Mouse (Mus musculus): ENCODE results near the gene Capg.

The Capg gene

GRCm38 (mm10) chr6:72544283-72544987 is at the start of gene Capg:
Capg (plus strand) TSS chr6:72544391.
- no peak for DNase-seq (ENCODE audit: low read depth, low spot score)

- DNase-seq (ENCODE audit: low read depth, low spot score): no peak
These were observed 45.2 kb upstream of the Capg start for GRCm38 (mm10) chr6:72498950-72499349.

GRCm38 (mm10) chr6:72503309-72503708 is 40.9 kb upstream of the Capg start:
- no peak for DNase-seq (ENCODE audit: low read depth, low spot score)

DNA sequence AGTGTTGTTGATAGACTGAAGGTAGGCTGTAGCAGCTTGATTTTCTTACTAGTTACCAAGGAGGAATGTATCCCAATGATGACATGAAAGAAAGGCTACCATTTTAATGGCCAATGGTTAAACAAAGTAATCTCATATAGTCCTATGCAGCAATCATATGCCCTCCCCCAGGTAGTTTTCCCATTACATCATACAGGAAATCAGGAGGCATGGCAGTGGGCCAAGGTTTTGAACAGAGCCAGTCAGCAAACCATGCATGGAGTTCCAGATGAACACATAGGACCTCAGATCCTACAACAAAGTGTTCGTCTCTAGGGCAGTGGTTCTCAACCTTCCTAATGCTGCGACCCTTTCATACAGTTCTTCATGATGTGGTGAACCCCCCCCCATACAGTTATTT is 40.3 kb upstream of the Capg start:
- DNase-seq (ENCODE audit: low read depth, low spot score): no peak

DNA sequence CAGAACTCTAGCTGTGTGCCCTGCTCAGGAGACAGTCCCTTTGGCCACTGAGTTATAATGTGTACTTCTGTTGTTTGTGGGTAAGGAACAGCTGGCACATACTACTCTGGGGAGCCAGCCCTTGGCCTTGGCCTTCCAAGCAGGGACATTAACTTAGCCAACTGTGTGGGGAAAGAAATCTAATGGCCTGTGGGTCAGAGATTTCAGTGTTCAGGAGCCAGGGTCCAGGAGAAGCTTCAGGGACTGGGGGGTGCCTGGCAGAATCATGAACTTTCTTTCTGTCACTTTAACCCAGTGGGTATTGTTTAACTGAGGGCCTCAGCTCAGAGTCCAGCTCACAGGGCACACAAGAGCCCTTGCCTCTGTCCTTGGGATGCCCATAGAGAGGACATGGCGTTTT is 38.1 kb upstream of the Capg start:
- no peak for DNase-seq (ENCODE audit: low read depth, low spot score)

DNA sequence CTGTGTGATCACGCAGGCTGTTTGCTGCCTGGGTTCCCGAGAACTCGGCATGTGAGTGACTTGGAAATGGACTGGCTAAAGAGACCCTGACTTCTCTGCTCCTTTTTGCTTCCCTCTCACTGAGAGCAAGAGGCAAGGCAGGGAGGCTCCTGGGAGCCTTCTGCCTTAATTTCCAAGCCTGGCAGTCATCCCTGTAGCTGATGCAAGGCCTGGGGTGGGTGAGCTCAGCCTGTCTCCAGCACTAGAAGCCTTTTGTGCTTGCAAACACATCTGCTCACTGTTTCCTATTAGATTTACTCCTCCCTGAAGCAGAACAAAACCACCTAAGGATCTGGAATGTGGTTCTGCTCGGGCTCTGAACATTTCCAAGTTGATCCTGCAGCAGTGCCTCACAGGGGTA is 35.6 kb upstream of the Capg start:
- no peak for DNase-seq (ENCODE audit: low read depth, low spot score)

DNA sequence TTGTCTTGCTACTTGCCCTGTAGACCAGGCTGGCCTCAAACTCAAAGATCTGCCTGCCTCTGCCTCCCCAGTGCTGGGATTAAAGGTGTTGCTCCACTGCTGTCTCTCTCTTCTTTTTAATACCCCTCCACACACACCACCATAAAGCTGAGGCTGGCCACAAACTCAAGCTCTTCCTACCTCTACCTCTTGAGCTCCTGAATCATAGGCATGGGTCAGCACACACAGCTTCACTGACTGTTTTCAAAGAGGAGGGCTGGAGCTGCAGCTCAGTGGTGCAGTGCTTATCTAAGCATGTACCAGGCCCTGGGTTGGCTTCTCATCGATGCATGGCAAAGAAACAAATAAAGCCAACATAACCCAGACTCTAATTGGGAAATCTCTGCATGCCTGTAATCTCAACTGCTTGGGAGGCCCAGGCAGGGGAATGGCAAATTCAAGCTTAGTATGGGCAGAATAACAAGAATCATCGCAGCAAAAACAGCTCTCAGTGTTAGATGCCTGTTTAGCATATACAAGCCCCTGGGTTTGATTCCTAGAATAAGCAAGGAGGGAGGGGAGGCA is 34.2 kb upstream of the Capg start:
- no peak for DNase-seq (ENCODE audit: low read depth, low spot score)

DNA sequence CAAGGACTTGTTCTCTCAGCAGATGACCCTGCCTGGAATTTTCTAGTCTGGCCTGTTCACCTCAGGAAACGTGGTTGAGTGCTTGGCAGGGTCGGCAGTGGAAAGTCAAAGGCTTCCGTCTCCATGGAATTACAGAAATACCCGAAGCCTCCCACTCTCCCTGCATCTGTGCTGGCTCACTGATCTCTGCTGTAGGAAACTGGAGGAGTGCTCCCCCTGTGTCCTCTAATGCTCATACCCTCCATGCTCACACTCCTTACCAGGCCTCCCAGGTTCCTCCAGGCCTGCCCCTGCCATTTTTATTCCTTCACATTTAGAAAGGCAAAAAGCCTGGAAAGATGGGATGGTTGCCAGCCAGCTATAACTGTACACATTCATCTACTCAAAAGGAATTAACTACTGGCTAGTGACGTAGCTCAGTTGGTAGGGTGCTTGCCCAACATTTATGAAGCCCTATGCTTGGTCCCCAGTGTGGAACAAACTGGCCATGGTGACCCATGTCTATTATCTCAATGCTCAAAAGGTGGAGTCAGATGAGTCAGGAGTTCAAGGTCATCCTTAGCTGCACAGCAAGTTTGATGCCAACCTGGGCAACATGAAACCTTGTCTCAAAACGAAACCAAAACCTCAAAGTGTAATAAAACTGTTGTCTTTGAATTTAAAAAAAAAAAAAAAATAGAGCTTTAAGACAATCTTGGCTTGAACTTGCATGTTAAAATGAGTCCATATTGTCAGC is 33.3 kb upstream of the Capg start:
- no peak for DNase-seq (ENCODE audit: low read depth, low spot score)

DNA sequence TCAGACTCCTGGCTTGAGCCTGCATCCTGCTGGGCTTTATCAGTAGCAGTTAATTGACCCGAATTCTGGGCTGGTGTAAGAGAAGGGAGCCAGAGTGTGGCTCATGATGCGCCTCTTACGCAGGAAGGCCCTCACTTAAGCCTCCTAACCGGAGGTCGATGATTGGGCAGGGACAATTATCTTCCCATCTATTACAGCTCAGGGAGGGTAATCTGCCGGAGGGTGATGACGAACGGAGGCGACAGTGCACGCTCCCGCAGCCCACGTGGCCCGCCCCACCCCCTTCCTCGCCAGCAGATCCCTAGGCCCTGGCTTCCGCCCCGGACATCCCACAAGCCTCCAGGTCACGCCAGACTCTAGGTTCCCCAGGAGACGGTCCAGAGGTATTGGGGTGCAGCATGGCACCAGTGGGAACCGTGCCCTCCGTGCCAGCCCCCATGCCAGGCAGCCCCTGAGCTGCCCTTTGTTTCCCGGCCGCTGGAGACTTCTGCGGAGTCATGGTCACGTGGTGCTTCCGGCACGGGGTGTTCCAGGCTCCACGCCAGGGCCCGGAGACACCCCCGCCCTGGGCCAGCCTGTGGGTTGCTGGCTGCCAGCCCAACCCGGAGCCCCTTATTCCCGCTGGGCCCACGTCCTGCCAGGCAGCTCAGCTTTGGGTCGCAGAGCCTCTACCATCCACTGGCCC is 31.7 kb upstream of the Capg start:
- DNase-seq (ENCODE audit: low read depth, low spot score): peak; percentile 40

DNA sequence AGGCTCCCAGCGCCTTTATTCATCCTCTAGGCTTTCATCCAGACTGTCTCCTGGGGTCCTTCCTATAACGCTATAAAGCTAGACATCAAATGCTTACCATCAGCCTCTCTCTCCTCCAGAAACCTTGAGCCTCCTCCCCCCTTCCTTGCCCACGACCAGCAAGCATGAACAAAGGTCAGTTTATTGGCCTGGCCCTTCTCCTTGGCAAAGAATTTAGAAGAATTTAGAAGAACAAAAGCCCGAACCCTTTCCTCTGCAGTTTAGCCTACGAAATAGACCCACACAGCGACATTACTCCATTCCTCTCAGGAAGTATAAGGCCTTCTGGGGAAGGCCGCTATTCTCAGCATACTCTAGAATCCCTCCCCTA is 31.1 kb upstream of the Capg start:
- no peak for DNase-seq (ENCODE audit: low read depth, low spot score)

DNA sequence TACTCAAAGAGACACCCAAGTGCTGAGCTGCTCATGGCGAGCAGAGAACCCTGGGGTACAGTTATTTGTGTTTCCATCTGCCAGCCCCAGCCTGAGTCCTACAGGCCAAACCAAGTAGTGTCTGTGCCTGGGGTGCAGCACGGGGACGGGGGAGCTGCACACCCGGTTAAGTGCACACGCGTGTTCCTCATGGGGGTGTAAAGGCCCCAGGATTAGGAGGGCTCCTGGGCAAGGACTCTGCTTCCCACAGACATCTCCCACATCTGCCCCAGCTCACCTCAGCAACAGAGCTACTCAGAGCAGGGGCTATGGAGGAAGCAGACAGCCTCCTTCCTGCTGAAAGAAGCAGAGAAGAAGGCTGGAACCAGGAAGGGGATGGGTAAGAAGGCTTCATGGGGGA is 28.5 kb upstream of the Capg start:
- DNase-seq (ENCODE audit: low read depth, low spot score): no peak

DNA sequence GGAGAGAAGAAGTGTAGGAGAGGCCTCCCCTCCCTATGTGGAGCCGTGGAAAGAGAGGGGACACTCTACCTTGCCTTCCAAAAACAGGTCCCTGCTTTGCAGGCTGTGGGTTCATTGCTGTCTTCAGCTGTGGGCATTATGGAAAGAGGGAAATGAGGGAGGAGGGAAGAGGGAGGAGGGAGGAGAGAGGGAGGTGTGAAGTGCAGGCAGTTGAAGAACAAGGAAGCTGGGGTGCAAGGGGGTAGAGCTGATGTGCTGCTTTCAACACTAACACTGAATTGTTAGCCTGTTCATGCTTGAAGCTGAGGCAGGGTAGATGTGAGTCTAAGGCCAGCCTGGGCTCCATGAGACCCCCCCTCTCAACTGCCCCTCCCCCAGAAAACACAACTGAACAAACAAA is 25.3 kb upstream of the Capg start:
- DNase-seq (ENCODE audit: low read depth, low spot score): no peak

GRCm38 (mm10) chr6:72519303-72519702 is 24.9 kb upstream of the Capg start:
- DNase-seq (ENCODE audit: low read depth, low spot score): no peak

DNA sequence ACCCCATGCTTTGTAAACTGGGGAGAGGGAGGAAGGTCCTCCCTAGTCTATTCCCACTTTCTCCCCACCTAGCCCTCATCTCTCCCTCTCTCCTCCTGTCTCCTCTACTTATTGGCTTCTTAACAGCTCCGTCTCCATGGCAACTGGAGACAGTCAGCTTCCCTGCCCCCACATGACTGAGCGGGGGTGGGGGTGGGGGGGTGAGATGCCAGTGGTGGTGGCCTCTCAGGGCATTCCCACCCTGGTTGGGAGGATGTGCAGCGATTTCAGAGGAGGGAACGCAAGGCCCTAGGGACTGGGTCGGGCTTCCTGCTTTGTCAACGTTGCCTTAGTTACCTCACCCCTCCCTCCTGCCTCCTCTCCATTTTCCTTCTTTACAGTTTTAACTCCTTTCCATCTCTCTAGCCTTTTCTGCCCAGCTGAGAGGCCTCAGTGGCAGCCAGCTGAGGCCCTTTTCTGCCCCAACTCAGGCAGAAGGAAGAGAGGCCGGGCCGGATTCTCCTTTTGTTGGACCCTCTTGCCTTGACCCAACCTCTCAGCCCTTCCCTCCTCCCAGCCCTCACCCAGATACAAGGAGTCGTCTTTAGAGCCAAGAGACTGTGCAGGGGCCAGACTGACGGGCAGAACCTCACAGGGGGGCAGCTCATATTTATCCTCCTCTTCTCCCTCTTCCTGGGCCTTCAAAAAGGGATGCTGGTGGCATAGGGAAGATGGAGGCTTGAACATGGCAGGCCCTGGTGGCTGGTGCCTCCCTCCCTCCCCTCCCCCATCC is 24.1 kb upstream of the Capg start:
- no peak for DNase-seq (ENCODE audit: low read depth, low spot score)

DNA sequence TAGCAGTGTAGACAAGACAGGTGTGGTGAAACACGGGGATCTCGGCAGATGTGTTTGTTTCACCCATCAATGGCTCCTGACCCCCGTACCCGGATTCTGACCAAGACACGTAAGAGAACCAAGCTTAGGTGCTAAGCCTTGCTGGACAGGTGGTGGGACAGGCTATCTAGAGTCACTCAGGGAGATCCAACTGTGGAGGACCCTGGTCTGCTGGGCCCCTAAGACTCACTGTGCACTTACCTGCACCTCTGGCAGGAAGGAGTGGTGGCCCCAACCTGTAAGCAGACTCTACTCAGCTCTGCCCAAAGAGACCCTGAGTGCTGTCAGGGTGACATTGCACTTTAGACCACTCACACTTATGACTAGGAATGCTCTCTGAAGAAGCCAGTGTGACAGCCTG is 23.3 kb upstream of the Capg start:
- no peak for DNase-seq (ENCODE audit: low read depth, low spot score)

DNA sequence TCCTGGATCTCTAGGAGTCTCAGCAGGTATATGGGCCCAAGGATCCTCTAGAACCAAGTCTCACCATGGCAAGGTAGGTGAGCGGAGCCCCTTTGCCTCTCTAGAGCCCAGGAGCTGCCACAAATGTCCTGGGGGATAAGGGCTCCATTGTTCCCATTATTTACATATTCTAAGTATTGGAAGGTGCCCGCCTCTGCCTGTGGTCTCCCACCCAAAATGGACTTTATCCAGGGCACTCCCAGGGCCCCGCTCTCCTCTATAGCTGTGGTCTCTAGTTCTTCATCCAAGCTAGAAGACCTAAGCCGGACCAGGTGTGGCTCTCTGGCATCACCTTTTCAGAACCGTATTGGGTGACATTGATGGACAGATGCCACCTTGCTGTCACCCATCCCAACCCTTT is 22.6 kb upstream of the Capg start, which contains the start of gene Sh2d6:
Gene Sh2d6 (minus strand): TSS at position 101 of the 400 bp plus-strand sequence.
- no peak for DNase-seq (ENCODE audit: low read depth, low spot score)

DNA sequence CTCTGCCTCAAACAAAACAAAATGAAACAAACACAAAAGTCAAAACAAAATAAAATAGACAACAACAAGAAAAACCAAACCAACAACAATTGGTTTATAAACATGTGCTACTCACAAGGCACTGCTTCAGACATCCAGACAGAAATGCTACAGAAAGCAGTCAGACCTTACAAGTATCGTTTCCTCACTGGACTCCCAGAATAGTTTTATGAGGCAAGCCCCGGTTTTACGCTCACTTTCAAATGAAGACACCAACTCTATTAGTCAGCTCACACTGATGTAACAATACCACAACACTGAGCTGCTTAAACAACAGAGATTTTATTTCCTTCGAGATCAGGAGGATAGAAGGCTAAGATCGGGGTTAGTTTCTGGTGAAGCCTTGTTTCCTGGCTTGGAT is 21.9 kb upstream of the Capg start:
- no peak for DNase-seq (ENCODE audit: low read depth, low spot score)

DNA sequence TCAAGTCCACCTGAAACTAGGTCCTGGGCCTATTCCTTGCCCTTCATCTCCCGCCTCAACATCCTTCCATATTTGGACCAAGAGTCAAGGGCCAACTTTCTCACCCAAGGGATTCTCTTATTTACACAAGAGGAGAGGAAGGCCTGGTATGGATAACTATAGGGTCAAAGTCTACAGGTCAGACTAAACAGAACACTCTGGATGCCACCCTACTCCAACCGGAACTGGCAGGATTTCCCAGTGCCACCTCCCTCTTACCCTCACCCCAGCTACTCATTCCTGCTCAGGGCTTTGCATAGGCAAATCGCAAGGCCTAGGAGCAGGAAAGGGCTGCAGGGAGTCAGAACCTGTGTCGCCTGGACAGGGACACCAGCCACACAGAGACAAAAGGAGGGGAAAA is 21.0 kb upstream of the Capg start:
- DNase-seq (ENCODE audit: low read depth, low spot score): no peak

DNA sequence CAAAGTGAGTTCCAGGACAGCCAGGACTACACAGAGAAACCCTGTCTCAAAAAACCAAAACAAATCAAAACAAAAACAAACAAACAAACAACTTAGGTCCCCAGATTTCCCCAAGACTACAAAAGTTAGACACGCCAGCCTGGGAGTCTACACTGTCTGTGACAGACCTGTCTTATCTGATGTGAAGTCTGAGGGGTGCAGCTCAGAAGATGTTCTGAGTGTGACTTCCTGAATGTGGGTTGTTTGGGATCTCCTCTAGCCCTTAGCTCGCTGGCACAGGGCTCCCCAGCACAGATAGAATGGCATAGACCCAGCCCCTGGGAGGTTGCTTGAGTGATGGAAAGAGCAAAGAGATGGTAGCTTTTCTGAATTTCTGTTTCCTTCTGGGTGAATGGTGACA is 20.0 kb upstream of the Capg start:
- DNase-seq (ENCODE audit: low read depth, low spot score): no peak

- no peak for DNase-seq (ENCODE audit: low read depth, low spot score)
These were observed 17.1 kb upstream of the Capg start for GRCm38 (mm10) chr6:72527070-72527469.

DNA sequence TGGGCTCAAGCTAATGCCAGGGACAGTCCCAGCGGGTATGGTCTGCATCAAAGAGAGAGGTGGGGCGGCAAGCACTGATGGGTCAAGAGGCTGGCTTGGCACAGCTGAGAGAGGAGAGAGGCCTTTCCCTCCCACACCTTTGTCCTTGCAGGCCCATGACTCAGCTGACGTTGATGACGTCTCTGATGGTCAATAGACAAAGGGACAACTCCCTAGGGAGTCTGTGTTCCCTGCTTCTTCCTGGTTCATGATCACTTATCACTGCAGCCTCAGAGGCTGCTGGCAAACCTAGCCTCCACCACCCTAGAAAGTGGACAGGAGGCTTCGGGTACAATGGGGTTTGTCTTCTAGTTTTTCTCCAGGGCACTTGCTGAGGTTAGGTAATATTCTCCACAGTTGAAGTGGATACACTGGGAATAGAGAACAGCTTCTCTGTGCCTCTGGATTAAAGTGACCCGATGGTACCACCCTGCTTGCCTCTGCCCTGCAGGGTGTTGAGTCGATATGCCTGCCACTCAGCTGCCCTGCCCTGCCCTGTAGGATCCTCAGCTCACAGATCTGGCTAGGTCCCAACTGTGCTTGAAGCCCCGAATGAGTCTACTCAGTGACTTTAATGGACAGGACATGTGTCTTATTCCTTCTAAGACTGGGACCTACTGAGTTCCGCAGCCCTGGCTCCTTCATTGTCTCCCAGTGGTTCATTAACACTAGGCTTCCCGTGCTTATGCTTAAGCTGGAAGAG is 15.6 kb upstream of the Capg start:
- DNase-seq (ENCODE audit: low read depth, low spot score): no peak

Data from c-Kit-negative CD71-positive TER-119-positive erythroid progenitor cells, embryonic 14.5 days (primary cell).